Mouse (Mus musculus) MEL-GATA-1-ER (cell line): ENCODE results near the gene Os9.
"Not testable (repeated sequence)": the region's sequence is repeated elsewhere in the genome, so short reads cannot be mapped to it uniquely, and the experiment has no call there.

Source experiments
- DNase-seq: peaks from one replicate; pipeline ENCODE4 v3.0.0-alpha.2; 2012; ENCODE audit warnings: low read depth; ENCODE audit errors: extremely low read depth

The Os9 gene

DNA sequence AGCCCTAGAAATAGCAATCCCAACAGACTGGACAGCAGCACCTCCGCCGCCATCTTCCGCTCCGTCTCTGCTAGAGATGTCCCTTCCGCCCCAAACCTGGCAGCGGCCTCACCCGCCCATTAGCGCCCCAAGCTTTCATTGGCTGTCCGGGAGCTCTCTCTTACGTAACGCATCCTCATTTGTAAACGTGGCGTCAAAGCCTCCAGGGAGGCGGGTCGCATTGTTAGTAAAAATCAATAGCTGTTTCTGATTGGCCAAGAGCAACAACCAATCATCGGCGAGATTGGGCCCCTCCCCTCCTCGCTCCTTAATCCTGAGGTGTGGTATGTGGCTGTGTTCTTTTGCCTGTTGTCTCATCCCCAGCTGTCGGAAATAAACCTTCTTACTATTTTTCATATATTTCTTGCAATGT lies at the start of gene Os9:
Gene Os9, minus strand, starts transcription at position 66 of the 412 bp plus-strand sequence.
- peak; percentile 98 for DNase-seq

GRCm38 (mm10) chr10:127170002-127170401 lies 49.1 kb upstream of the Os9 start:
- no peak for DNase-seq

DNA sequence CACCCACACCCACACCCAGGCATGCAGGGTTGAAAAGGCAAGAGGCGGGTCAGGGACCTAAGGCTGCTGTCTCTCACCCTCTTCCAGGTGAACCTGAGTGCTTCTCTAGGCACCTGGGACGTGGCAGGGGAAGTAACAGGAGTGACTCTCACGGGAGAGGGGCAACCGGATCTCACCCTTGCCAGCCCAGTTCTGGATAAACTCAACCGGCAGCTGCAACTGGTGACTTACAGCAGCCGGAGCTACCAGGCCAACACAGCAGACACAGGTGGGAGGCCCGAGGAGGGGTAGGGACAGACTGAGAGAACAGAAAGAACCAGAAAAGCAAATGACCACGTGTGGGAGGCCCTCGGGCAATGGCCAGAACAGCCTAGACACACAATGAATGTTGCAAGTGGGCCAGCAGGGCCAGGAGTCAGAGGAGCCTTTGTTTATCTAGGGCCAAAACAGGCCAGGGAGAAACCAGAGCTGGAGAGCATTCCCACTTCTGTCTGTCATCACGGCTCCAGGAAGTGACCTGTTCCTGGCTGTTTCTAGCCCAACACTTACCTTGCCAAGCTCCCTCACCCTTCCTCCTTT lies 46.8 kb upstream of the Os9 start:
- no peak for DNase-seq

- no peak for DNase-seq
Observed at GRCm38 (mm10) chr10:127166771-127167613, 46.1 kb upstream of the Os9 start.

DNA sequence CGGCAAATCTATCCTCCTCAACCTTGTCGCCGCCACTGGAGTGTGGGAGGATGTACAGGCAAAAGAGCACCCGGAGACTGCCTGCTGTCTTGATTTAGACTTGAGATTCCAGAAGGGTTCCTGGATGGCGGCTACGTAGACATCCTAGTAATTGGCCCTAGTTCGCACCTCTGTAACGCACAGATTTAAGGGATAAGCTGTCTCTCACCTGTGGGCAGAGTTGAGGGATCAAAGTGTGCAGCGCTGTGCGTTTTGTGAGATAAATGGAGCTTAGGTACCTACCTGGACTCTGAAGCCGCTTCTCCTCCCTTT lies 45.4 kb upstream of the Os9 start:
- DNase-seq = no peak

DNA sequence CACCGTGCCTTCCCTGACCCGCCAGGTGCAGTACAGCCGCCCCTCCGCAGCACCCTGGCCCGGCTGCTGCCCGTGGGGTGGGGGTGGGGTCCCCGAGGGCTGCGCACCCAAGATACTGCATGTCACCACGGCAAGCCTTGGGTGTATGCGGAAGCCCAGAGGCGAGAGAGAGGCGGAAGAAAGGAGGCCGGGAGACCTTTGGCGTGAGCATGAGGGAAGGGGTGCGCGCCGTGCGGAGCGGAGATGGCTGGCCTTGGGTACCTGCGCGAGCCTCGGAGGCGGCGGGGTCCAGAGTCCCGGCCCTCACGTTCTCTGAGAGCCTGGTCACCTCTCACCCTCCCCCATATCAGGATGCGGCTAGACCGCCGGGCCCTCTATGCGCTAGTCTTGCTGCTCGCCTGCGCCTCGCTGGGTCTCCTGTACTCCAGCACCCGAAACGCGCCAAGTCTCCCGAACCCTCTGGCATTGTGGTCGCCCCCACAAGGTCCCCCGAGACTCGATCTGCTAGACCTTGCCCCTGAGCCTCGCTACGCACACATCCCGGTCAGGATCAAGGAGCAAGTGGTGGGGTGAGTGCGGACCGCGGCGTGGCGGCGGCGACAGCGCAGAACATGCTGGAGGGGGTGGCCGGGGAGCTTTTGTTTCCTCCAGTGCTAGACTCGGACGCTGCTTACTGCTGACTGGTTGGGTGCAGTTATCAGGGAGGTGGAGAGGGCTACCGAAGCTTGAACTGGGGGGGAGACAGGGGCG lies 44.9 kb upstream of the Os9 start:
- peak; percentile 69 for DNase-seq

DNA sequence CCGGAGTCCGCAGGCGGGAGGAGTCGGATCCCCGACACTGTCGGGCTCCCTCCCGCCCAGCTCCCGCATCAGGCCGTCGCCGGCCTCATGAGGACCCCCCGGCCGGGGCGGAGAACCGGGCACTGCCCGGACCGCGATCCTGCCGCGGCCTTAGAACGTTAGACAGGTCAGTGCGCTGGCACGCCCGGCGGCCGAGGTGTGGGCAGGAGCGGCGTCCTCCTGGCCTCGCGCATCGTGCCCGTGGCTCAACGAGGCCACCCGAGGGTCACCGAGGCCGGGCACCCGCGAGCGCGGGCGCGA lies 44.4 kb upstream of the Os9 start:
- no peak for DNase-seq

DNA sequence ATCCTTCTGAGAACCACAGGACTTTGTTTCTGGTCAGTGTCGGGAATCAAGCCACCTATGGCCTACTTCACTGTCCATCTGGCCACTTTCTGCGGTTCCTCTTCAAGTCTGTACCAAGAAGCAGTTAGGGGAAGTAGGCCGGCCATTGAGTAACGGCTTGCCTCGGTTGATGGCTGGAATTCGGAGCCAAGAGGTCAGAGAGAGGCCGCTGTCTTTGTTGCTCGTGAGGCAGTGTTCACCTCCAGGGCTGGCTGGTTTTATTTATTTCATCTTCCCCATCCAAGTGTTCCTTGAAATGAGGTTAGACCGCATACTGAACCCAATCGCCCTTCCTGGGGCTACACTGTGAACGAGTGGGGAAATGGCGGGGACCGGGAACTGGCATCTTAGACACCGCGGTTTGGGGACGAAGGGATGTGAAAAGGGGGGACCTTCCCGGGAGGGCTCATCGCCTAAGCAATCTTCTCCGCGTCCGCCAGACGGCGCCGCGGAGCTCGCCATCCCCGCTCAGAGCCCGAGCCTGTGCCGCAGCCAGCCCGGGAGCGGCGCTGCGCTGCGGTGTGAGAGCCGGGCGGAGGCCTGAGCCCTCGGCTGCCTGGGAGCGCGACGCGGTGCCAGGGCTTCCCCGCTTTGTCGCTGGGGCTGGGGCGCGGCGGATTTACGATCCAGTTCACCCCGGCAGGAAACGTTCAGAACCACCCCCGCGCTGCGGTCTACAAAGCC lies 43.9 kb upstream of the Os9 start, which contains the start of gene B4galnt1:
Gene B4galnt1, plus strand, starts transcription at position 595 of the 723 bp plus-strand sequence.
- DNase-seq = peak; percentile 53

GRCm38 (mm10) chr10:127164190-127164589 lies 43.3 kb upstream of the Os9 start:
- no peak for DNase-seq

DNA sequence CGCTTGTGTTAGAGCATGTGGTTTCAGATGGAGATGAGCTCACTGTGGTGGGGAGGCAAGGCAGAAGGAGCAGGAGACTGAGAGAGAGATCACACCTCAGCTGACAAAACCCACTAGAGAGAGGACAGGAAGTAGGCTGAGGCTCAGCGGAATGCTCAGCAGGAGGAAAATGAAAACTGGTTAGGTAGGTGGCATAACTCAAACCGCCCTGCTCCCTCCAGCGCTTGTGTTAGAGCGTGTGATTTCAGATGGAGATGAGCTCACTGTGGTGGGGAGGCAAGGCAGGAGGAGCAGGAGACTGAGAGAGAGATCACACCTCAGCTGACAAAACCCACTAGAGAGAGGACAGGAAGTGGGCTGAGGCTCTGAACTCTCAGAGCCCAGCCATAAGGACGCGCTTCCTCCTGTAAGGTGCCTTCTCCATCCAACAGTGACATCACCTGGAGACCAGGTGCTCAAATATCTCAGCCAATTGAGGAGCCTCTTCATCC lies 41.9 kb upstream of the Os9 start:
- DNase-seq = not testable (repeated sequence)

- peak; percentile 34 for DNase-seq
Observed at GRCm38 (mm10) chr10:127160728-127161127, 39.8 kb upstream of the Os9 start.

GRCm38 (mm10) chr10:127160081-127160480 lies 39.1 kb upstream of the Os9 start:
- DNase-seq = no peak

DNA sequence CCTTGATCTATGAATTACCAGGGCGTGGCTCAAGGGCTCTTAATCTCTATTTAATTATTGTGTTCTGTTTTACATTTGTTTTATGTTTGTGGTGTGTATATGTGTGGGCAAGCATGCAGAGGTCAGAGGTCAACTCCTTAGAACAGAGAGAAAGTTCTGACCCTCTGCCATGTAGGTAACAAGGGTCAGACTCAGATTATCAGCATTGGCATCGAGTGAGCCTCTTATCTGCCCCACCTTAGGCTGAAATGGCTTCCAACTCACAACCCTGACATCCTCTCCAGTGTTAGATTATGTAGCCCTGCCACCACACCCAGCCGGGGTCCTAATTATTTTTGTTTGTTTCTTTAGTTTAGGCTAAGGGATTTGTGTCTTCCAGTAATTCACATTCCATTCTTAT lies 37.5 kb upstream of the Os9 start:
- no peak for DNase-seq

DNA sequence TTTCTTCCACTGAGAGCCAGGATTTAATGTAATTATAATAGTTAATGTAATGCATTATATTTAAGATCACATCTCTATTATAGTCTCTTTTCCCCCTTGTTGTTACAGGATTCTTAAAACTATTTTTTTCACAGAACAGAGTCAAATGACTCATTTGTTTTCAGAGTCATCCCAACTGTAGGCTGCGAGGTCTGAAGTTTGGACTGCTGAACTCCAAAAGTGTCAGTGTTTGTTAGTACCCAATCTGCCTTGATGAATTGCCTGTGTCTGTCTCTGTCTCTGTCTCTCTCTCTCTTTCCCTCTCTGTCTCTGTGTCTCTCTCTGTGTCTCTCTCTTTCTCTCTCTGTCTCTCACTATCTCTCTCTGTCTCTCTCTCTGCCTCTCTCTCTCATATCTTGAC lies 35.6 kb upstream of the Os9 start:
- no peak for DNase-seq

DNA sequence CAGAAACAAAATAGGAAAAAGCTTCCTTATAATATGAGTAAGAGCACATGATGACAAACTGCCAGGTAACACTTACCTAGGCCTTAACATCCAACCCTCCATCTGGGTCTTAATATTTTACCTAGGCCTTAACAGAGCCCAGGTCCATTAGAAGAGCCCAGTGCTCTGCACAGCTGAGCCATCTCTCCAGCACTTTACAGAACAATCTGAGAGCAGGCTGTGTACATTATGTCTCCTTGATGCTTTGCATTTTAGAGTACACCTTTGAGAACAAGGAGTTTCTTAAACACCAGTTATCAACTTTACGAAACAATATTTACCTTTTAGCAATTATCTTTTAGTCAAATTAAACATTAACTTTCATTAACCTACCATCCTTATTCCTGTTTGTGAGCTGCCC lies 35.2 kb upstream of the Os9 start:
- DNase-seq = no peak

DNA sequence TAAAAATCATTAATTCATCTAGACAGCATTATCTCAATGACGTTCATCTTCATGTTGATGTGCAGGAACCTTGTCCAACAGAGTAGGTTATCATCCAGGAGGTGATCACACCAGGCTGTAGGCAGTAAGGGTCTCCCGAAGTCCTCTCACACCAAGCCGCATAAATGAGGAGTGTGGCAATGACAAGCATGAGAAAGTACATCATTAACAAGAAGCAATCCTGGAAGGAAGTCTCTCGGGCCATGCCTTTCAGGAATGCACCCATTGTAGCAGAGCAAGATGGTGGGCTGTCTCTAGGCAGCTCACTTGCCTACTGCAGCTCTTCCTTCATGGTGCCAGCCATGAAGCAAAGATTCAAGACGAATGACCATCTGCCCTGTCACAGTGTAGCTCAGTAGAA lies 33.7 kb upstream of the Os9 start:
- DNase-seq = no peak

DNA sequence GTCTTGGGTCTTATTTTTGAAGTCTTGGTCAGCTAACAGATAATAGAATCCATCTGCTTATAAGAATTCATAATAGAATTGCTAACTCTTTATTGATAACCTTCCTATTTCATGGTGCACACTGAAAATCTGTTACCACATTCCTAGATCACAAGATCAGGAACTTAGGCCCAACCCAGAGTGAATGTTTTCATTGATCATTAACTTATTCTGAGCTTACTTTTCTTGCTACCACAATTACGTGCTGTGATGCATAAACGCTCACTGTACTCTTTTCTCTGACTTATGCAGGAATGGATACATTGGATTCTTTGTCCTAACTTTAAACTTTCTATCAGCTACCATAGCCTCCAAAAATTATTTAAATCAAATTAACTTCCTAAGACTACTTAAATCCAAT lies 33.3 kb upstream of the Os9 start:
- DNase-seq = no peak

- no peak for DNase-seq
Observed at GRCm38 (mm10) chr10:127153323-127153722, 32.4 kb upstream of the Os9 start.

- not testable (repeated sequence) for DNase-seq
Observed at GRCm38 (mm10) chr10:127152556-127152955, 31.6 kb upstream of the Os9 start.

DNA sequence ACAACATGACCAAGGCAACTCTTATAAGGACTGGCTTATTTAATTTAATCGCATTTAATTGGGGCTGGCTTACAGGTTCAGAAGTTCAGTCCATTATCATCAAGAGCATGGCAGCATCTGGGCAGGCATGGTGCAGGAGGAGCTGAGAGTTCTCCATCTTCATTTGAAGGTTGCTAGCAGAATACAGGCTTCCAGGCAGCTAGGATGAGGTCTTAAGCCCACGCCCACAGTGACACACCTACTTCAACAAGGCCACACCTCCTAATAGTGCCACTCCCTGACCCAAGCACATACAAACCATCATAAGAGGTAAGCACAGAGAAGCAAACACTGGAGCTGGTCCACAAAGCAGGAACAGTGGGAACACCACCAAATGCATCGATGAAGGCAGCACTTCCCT lies 30.3 kb upstream of the Os9 start:
- not testable (repeated sequence) for DNase-seq

DNA sequence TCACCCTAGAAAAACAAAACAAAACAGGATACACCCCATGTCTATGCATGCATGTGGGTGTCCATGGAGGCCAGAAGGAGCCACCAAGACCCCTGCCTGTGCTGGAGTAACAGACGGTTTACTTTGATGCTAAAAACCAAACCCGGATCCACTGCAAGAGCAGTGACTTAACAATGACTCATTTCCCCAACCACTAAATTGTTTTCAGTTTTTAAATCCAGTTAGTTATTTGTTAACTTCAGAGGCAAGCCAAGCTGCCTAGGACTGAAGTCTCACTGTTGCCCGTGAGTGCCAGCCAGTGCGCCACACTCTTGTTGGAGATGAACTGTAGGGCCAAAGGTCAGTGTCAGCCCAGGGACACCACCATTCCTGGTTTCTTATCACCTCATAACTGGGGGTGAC lies 29.5 kb upstream of the Os9 start:
- DNase-seq = no peak

DNA sequence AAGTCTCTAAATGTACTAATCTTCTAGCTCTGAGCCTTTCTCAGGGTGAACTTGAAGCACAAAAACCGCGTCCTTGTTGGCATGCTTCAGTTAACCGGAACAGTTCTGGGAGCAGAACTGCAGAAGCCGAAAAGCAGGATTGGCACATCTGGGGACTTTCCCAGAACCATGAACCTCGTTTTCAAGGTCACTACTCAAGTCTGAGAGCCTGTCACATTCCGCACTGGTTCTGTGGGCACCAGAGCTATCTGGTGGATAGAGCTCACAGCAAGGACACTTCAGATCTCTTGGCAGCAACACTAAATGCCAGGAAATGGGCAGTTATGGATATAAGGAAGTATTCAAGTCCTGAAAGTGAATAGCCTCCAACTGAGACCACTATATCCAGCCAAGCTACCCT lies 26.2 kb upstream of the Os9 start:
- DNase-seq = no peak
